Mouse (Mus musculus) limb, embryonic 12.5 days (tissue): ENCODE results near the gene Olfr1191-ps1. TPM values are rescaled to one million over a fixed set of nuclear protein-coding genes. Genes with fewer than 3 reads are reported as not detected.
"Not testable (repeated sequence)": the region's sequence is repeated elsewhere in the genome, so short reads cannot be mapped to it uniquely, and the experiment has no call there.

Experiments
- ATAC-seq: fragments of 200-750 bp; cut with Nextera tagmentation; 2 replicates; pipeline ENCODE4 v1.8.0; 2017; ENCODE audit warnings: low read depth, moderate TSS enrichment; ENCODE audit not compliant: insufficient number of reproducible peaks, insufficient read depth, low FRiP score, low TSS enrichment
- H3K27ac ChIP-seq: fragments of 300-500 bp; sonication (generic); 2 replicates; pipeline ENCODE4 v1.5.1; 2016; ENCODE audit warnings: mild to moderate bottlenecking, moderate library complexity
- H3K27me3 ChIP-seq: fragments of 300-500 bp; sonication (generic); 2 replicates; pipeline ENCODE4 v1.6.1; 2016; ENCODE audit warnings: mild to moderate bottlenecking, moderate library complexity
- H3K36me3 ChIP-seq: fragments of 300-500 bp; sonication (generic); 2 replicates; pipeline ENCODE4 v1.6.1; 2016; ENCODE audit warnings: mild to moderate bottlenecking, moderate library complexity
- H3K4me1 ChIP-seq: fragments of 300-500 bp; sonication (generic); replicated peaks from 2 replicates; pipeline ENCODE4 v1.6.1; 2016
- H3K4me2 ChIP-seq: fragments of 300-500 bp; sonication (generic); 2 replicates; pipeline ENCODE4 v1.6.1; 2016; ENCODE audit warnings: mild to moderate bottlenecking, moderate library complexity
- H3K4me3 ChIP-seq: fragments of 300-500 bp; sonication (generic); replicated peaks from 2 replicates; pipeline ENCODE4 v1.5.1; 2016; ENCODE audit warnings: mild to moderate bottlenecking
- H3K9ac ChIP-seq: fragments of 300-500 bp; sonication (generic); replicated peaks from 2 replicates; pipeline ENCODE4 v1.6.1; 2016; ENCODE audit warnings: mild to moderate bottlenecking, moderate library complexity
- H3K9me3 ChIP-seq: fragments of 300-500 bp; sonication (generic); 2 replicates; pipeline ENCODE4 v1.6.1; 2016; ENCODE audit warnings: mild to moderate bottlenecking, moderate library complexity
- WGBS: fragments of 180-500 bp; shearing (Covaris S2); methylation state at CpG from one replicate; pipeline ENCODE4 v1.1.7; 2016; 5-methylcytosine and 5-hydroxymethylcytosine counted together
- polyA plus RNA-seq: library from polyadenylated mRNA; unstranded; fragments of >200 nt; fragmentation: Nextera tagmentation; extraction: Ambion mirVana; gene quantifications from 2 replicates; pipeline ENCODE4 v1.2.1, GENCODE M21; 2016

Olfr1191-ps1 gene
- polyA plus RNA-seq: not detected in 2 replicates

DNA sequence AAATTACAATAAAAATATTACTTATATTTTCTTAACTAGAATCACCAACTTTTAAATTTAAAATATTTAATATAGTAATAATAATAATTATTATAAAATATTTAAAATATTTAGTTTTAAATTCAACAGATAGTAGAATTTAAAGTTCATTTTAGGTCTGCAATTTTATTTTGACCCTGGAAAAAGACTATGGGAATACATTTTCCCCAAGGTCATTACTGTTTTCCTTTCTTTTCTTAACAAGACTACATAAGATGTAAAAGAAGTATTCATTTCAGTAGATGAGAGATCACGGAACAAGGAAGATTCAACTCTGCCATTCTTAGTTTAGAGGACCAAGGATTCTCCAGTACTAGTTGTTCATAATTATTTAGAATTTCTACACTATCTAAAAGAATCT, at the start of gene Olfr1191-ps1:
Gene Olfr1191-ps1 (plus strand): TSS at position 301 of the 400 bp plus-strand sequence.
- not testable (repeated sequence) for H3K4me2 ChIP-seq, H3K4me1 ChIP-seq, H3K36me3 ChIP-seq, H3K27me3 ChIP-seq, H3K9me3 ChIP-seq, ATAC-seq, H3K9ac ChIP-seq, H3K4me3 ChIP-seq, H3K27ac ChIP-seq
- 84% methylated on average over 1 of the region's 1 CpGs for whole genome bisulfite sequencing

DNA sequence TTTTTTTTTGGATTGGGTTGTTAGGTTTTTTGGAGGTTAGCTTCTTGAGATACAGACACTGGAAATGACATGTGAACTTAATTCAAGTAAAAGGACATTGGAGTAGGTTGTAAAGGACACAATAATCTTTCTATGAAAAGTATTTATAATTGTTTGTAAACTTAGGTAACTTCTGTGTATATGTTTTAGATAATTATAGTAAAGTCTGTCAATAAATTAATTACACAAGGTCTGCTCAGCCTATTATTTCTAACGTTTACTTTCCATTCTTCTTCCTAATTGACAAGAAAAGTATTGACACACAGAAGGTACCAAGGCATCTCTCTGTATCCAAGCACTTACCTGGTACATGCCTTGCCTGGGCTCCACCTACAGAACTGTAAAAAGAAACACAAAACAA, 7.9 kb downstream of the Olfr1191-ps1 start, which contains the start of gene Olfr1192-ps1:
Gene Olfr1192-ps1 (plus strand): TSS at position 301 of the 400 bp plus-strand sequence.
- Histone ChIP-seq H3K36me3 (no peaks in the 10 kb centered on the region), H3K27ac (no peak within 1 kb of the TSS), H3K27me3 (no peaks in the 10 kb centered on the region), H3K4me1 (no peaks in the 10 kb centered on the region), H3K9ac (no peak within 1 kb of the TSS), H3K4me2 (no peak within 1 kb of the TSS), H3K9me3 (no peaks in the 10 kb centered on the region), H3K4me3 (no peak within 1 kb of the TSS)
- ATAC-seq: no peak
- WGBS: 38% methylated on average over 1 of the region's 1 CpGs

GRCm38 (mm10) chr2:88675328-88675727, 35.0 kb downstream of the Olfr1191-ps1 start, which contains the start of gene Olfr1193:
Gene Olfr1193 (plus strand): TSS chr2:88675628.
- not testable (repeated sequence) for H3K27me3 ChIP-seq, H3K36me3 ChIP-seq, H3K9me3 ChIP-seq, H3K27ac ChIP-seq, H3K9ac ChIP-seq, H3K4me1 ChIP-seq, H3K4me2 ChIP-seq, H3K4me3 ChIP-seq, ATAC-seq

- H3K27me3 ChIP-seq: no peaks in the 10 kb centered on the region
- no peaks in the 10 kb centered on the region for H3K36me3 ChIP-seq
- H3K9ac ChIP-seq: no peak within 1 kb of the TSS
- H3K4me1 ChIP-seq: no peaks in the 10 kb centered on the region
- ATAC-seq: no peak
- H3K27ac ChIP-seq: no peak within 1 kb of the TSS
- H3K9me3 ChIP-seq: no peaks in the 10 kb centered on the region
- no peak within 1 kb of the TSS for H3K4me3 ChIP-seq
- no peak within 1 kb of the TSS for H3K4me2 ChIP-seq
These were observed 48.7 kb downstream of the Olfr1191-ps1 start, which contains the start of gene Olfr1195 for GRCm38 (mm10) chr2:88689087-88689486. Gene Olfr1195 (minus strand): TSS chr2:88689187.

Other genes with a start within 250 kb of the Olfr1191-ps1 start
- not detected in 2 replicates for gene Olfr1179, start 234.1 kb upstream of the Olfr1191-ps1 start, polyA plus RNA-seq
- gene Olfr1180, start 221.4 kb upstream of the Olfr1191-ps1 start, polyA plus RNA-seq: not detected in 2 replicates
- not detected in 2 replicates for gene Olfr1181, start 214.4 kb upstream of the Olfr1191-ps1 start, polyA plus RNA-seq
- gene Gm13757, start 191.4 kb upstream of the Olfr1191-ps1 start, polyA plus RNA-seq: not detected in 2 replicates
- not detected in 2 replicates for gene Olfr1183, start 185.7 kb upstream of the Olfr1191-ps1 start, polyA plus RNA-seq
- gene Olfr1184, start 156.9 kb upstream of the Olfr1191-ps1 start, polyA plus RNA-seq: not detected in 2 replicates
- not detected in 2 replicates for gene Olfr1185-ps1, start 147.2 kb upstream of the Olfr1191-ps1 start, polyA plus RNA-seq
- not detected in 2 replicates for gene Olfr1186, start 122.0 kb upstream of the Olfr1191-ps1 start, polyA plus RNA-seq
- not detected in 2 replicates for gene Olfr1188, start 83.6 kb upstream of the Olfr1191-ps1 start, polyA plus RNA-seq
- not detected in 2 replicates for gene Olfr1189, start 54.1 kb upstream of the Olfr1191-ps1 start, polyA plus RNA-seq
- not detected in 2 replicates for gene Olfr1192-ps1, start 8.0 kb downstream of the Olfr1191-ps1 start, polyA plus RNA-seq
- gene Olfr1193, start 35.1 kb downstream of the Olfr1191-ps1 start, polyA plus RNA-seq: not detected in 2 replicates
- not detected in 2 replicates for gene Olfr1195, start 48.6 kb downstream of the Olfr1191-ps1 start, polyA plus RNA-seq
- not detected in 2 replicates for gene Olfr1196, start 64.1 kb downstream of the Olfr1191-ps1 start, polyA plus RNA-seq
- not detected in 2 replicates for gene Olfr1197, start 91.8 kb downstream of the Olfr1191-ps1 start, polyA plus RNA-seq
- gene Olfr1198, start 110.8 kb downstream of the Olfr1191-ps1 start, polyA plus RNA-seq: not detected in 2 replicates
- not detected in 2 replicates for gene Olfr1199, start 119.9 kb downstream of the Olfr1191-ps1 start, polyA plus RNA-seq
- not detected in 2 replicates for gene Olfr1200, start 129.9 kb downstream of the Olfr1191-ps1 start, polyA plus RNA-seq
- not detected in 2 replicates for gene Olfr1201, start 152.5 kb downstream of the Olfr1191-ps1 start, polyA plus RNA-seq
- 0.05 TPM in 1 of 2 replicates, not detected in the other for gene Olfr1202, start 174.0 kb downstream of the Olfr1191-ps1 start, polyA plus RNA-seq
- not detected in 2 replicates for gene Olfr1205, start 189.2 kb downstream of the Olfr1191-ps1 start, polyA plus RNA-seq
- not detected in 2 replicates for gene Olfr1204, start 208.8 kb downstream of the Olfr1191-ps1 start, polyA plus RNA-seq
- gene Olfr1206, start 222.7 kb downstream of the Olfr1191-ps1 start, polyA plus RNA-seq: not detected in 2 replicates